Mouse (Mus musculus) heart, embryonic 14.5 days (tissue): Measurements from ENCODE around the gene Olfr1262. TPM values are rescaled to one million over a fixed set of nuclear protein-coding genes. Genes with fewer than 3 reads are reported as not detected.

Source experiments
- ATAC-seq: fragments of 200-750 bp; cut with Nextera tagmentation; 2 replicates; pipeline ENCODE4 v1.8.0; 2017; ENCODE audit warnings: low read depth, moderate TSS enrichment; ENCODE audit not compliant: insufficient number of reproducible peaks, insufficient read depth, low FRiP score
- H3K27ac ChIP-seq, 2 experiments: fragments of 200-500 bp in 1 of 2; fragments of 300-500 bp in 1 of 2; sonication (generic) in 1 of 2; replicated peaks in 1 of 2; 2 replicates each; pipeline ENCODE4 v1.5.1; 2012 to 2014; ENCODE audit warnings: low read depth in 2 of 2, low read length in 2 of 2, control low read depth in 1 of 2, mild to moderate bottlenecking in 1 of 2, mixed read lengths in 1 of 2; ENCODE audit not compliant: control insufficient read depth in 1 of 2, insufficient read depth in 1 of 2
- H3K27me3 ChIP-seq: fragments of 300-500 bp; sonication (generic); 2 replicates; pipeline ENCODE4 v1.6.1; 2014; ENCODE audit warnings: mild to moderate bottlenecking, low read length, control low read depth; ENCODE audit not compliant: control insufficient read depth, insufficient read depth
- H3K36me3 ChIP-seq: fragments of 300-500 bp; sonication (generic); 2 replicates; pipeline ENCODE4 v1.6.1; 2014; ENCODE audit warnings: mild to moderate bottlenecking, control low read depth, low read length, mixed read lengths; ENCODE audit not compliant: control insufficient read depth, insufficient read depth
- H3K4me1 ChIP-seq, 2 experiments: fragments of 200-500 bp in 1 of 2; fragments of 300-500 bp in 1 of 2; sonication (generic) in 1 of 2; 2 replicates each; pipeline ENCODE4 v1.6.1; 2012 to 2014; ENCODE audit warnings: low read length in 2 of 2, control low read depth in 1 of 2, mixed read lengths in 1 of 2; ENCODE audit not compliant: control insufficient read depth in 2 of 2, insufficient read depth in 2 of 2
- H3K4me2 ChIP-seq: fragments of 300-500 bp; sonication (generic); 2 replicates; pipeline ENCODE4 v1.6.1; 2014; ENCODE audit warnings: mild to moderate bottlenecking, low read length
- H3K4me3 ChIP-seq, 2 experiments: fragments of 200-500 bp in 1 of 2; fragments of 300-500 bp in 1 of 2; sonication (generic) in 1 of 2; 2 replicates each; pipeline ENCODE4 v1.5.1; 2012 to 2014; ENCODE audit warnings: low read length in 2 of 2, mild to moderate bottlenecking in 2 of 2, control low read depth in 1 of 2, low read depth in 1 of 2, moderate library complexity in 1 of 2; ENCODE audit not compliant: control insufficient read depth in 1 of 2, insufficient read depth in 1 of 2
- H3K9ac ChIP-seq: fragments of 300-500 bp; sonication (generic); 2 replicates; pipeline ENCODE4 v1.6.1; 2014; ENCODE audit warnings: mild to moderate bottlenecking, low read length
- H3K9me3 ChIP-seq: fragments of 300-500 bp; sonication (generic); 2 replicates; pipeline ENCODE4 v1.6.1; 2016; ENCODE audit warnings: low read length, control low read depth; ENCODE audit not compliant: control insufficient read depth
- WGBS: fragments of 180-500 bp; shearing (Covaris S2); extraction: QIAGEN DNeasy Blood & Tissue Kit; methylation state at CpG from one replicate; pipeline ENCODE4 v1.1.7; 2014; 5-methylcytosine and 5-hydroxymethylcytosine counted together
- polyA plus RNA-seq: library from polyadenylated mRNA; unstranded; fragments of >200 nt; fragmentation: Nextera tagmentation; extraction: Ambion mirVana; gene quantifications from 2 replicates; pipeline ENCODE4 v1.2.1, GENCODE M21; 2014

The Olfr1262 gene
- not detected in 2 replicates for polyA plus RNA-seq

- Histone ChIP-seq H3K27ac (no peak within 1 kb of the TSS), H3K9ac (no peak within 1 kb of the TSS), H3K27me3 (no peaks in the 10 kb centered on the region), H3K4me2 (no peak within 1 kb of the TSS), H3K9me3 (no peaks in the 10 kb centered on the region), H3K4me3 (no peak within 1 kb of the TSS), H3K36me3 (no peaks in the 10 kb centered on the region), H3K4me1 (no peaks in the 10 kb centered on the region)
- ATAC-seq: no peak
Measured at GRCm38 (mm10) chr2:89999845-90000244, at the start of gene Olfr1262. Gene Olfr1262 (plus strand): TSS chr2:90000145.

DNA sequence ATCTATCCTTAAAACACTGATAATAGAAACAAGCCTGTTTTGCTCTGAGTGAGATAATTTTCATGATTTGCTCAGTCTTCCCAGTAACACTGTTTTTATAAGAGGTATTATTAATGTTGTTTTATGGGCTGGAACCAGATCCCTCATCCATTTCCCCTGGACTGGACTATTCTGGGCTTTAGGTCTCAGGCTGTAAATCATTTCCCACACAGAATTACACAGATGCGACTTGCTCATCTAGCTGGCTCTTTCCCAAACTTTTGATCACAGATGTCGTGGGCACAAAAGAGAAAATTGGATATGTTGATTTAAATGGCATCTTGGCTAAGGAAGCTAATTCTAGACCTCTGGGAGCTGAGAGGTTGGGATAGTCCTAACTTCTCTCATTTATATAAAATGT, 25.8 kb upstream of the Olfr1262 start, which contains the start of gene Olfr1260:
Gene Olfr1260 (plus strand): TSS at position 157 of the 400 bp plus-strand sequence.
- WGBS: 68% methylated on average over 2 of the region's 2 CpGs
- H3K36me3 ChIP-seq: no peaks in the 10 kb centered on the region
- H3K9ac ChIP-seq: no peak within 1 kb of the TSS
- ATAC-seq: no peak
- no peaks in the 10 kb centered on the region for H3K27me3 ChIP-seq
- H3K27ac ChIP-seq: no peak within 1 kb of the TSS
- no peaks in the 10 kb centered on the region for H3K9me3 ChIP-seq
- H3K4me3 ChIP-seq: no peak within 1 kb of the TSS
- no peaks in the 10 kb centered on the region for H3K4me1 ChIP-seq
- H3K4me2 ChIP-seq: no peak within 1 kb of the TSS

- no peak for ATAC-seq
Measured at GRCm38 (mm10) chr2:89977709-89978108, 22.2 kb upstream of the Olfr1262 start.

GRCm38 (mm10) chr2:89990921-89991320, 9.0 kb upstream of the Olfr1262 start, which contains the start of gene Olfr1261:
Gene Olfr1261 (plus strand): TSS chr2:89991221.
- H3K27ac ChIP-seq: no peak within 1 kb of the TSS
- H3K9me3 ChIP-seq: no peaks in the 10 kb centered on the region
- ATAC-seq: no peak
- H3K4me1 ChIP-seq: no peaks in the 10 kb centered on the region
- no peak within 1 kb of the TSS for H3K9ac ChIP-seq
- no peaks in the 10 kb centered on the region for H3K36me3 ChIP-seq
- H3K27me3 ChIP-seq: no peaks in the 10 kb centered on the region
- no peak within 1 kb of the TSS for H3K4me3 ChIP-seq
- no peak within 1 kb of the TSS for H3K4me2 ChIP-seq

More at GRCm38 (mm10) chr2:89977709-89978108, 22.2 kb upstream of the Olfr1262 start:
- Histone ChIP-seq H3K9ac (no peak overlapping the region), H3K4me1 (no peaks in the 10 kb centered on the region), H3K4me2 (no peak overlapping the region), H3K27me3 (no peaks in the 10 kb centered on the region), H3K36me3 (no peaks in the 10 kb centered on the region), H3K27ac (no peak overlapping the region), H3K9me3 (no peaks in the 10 kb centered on the region), H3K4me3 (no peak overlapping the region)
- WGBS: 87% methylated on average over 2 of the region's 2 CpGs

DNA sequence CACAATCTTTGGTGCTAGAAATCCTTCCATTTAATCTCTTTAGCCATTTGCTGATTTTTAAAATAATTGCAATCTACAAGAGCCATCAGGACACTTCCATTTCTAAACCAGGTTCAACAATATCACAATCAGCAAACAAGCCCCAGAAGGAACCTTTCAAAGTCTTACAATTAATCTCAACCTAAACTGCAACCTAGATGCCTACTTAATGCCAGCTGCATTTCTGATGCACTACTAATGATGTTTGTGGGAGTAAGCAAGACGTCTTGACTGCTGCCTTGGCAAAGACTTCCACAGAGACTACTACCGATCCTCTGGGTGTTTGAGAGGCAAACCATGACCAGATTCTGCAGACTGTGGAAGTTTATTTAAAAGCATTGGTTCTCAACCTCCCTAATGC, 11.9 kb downstream of the Olfr1262 start, which contains the start of gene Olfr1263:
Gene Olfr1263 (plus strand): TSS at position 301 of the 400 bp plus-strand sequence.
- Histone ChIP-seq H3K9me3 (no peaks in the 10 kb centered on the region), H3K4me1 (no peaks in the 10 kb centered on the region), H3K9ac (no peak within 1 kb of the TSS), H3K36me3 (no peaks in the 10 kb centered on the region), H3K27me3 (no peaks in the 10 kb centered on the region), H3K4me2 (no peak within 1 kb of the TSS), H3K27ac (no peak within 1 kb of the TSS), H3K4me3 (no peak within 1 kb of the TSS)
- WGBS: 78% methylated on average over 2 of the region's 2 CpGs
- ATAC-seq: no peak

GRCm38 (mm10) chr2:90025477-90025876, 25.5 kb downstream of the Olfr1262 start, which contains the start of gene Olfr1264:
Gene Olfr1264 (minus strand): TSS chr2:90025577.
- Histone ChIP-seq H3K36me3 (no peaks in the 10 kb centered on the region), H3K27ac (no peak within 1 kb of the TSS), H3K9me3 (no peaks in the 10 kb centered on the region), H3K4me3 (no peak within 1 kb of the TSS), H3K4me2 (no peak within 1 kb of the TSS), H3K4me1 (no peaks in the 10 kb centered on the region), H3K27me3 (no peaks in the 10 kb centered on the region), H3K9ac (no peak within 1 kb of the TSS)
- 69% methylated on average over 2 of the region's 2 CpGs for WGBS
- ATAC-seq: no peak

- H3K9me3 ChIP-seq: no peaks in the 10 kb centered on the region
- no peak within 1 kb of the TSS for H3K9ac ChIP-seq
- no peak within 1 kb of the TSS for H3K4me3 ChIP-seq
- H3K4me1 ChIP-seq: no peaks in the 10 kb centered on the region
- no peaks in the 10 kb centered on the region for H3K36me3 ChIP-seq
- no peak within 1 kb of the TSS for H3K4me2 ChIP-seq
- no peak within 1 kb of the TSS for H3K27ac ChIP-seq
- no peak for ATAC-seq
- H3K27me3 ChIP-seq: no peaks in the 10 kb centered on the region
Measured at GRCm38 (mm10) chr2:90035037-90035436, 35.1 kb downstream of the Olfr1262 start, which contains the start of gene Olfr1265. Gene Olfr1265 (plus strand): TSS chr2:90035337.
